Comparison of ENCODE assay signal across 15 mouse cellular contexts in the genomic region with DNA sequence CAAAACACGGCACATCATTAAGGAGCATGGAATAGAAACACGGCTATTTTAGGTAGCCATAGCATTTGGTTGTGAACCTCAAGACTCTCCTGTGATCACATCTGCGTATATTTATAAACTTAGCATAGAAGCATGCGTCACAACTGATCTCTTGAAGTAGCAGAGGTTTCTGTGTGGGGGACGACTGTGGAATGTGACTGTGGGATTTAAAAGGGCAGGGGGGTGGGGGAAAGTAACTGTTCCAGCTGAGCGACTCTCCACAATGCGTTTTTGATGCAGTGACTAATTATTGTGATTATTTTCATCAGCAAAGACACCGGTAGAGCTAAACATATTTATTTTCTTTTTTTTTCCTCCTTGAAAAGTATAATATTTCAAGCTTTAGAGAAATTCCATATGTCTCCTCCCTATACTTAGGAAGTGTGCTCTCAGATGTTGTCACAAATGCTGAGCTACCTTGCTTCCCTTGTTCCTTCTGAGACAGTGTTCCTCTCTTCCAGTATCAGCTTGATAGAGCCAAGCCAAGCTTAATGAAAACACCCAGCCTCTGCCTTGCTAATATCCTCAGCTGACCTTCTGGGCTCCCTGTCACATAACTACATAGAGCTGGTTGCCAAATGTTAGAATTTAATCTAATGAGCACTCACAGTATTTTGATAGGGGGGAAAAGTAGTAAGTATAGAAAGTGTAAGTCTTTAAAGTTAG.
A peak's percentile ranks its signal among the peaks of the same experiment; 100 is the strongest.
DNase-seq lines count a peak whose midpoint lies in the region; ATAC-seq and TF ChIP-seq lines count a peak whose summit lies in the region.
"Had no signal": no experiment of that assay in that cellular context is flagged by ENCODE, and none has a peak within 500 bp of the region (broad histone marks: within the 10 kb centered on the region; RNA-seq: fewer than 3 reads in every experiment).

No protein-coding gene starts in this region.

- DNase-seq in heart, adult 8-10 months (ENCODE audit: low spot score), result peak; percentile 31
- DNase-seq in adipocyte (ENCODE audit: low spot score), result peak; percentile 54
- peak; percentile 67 for DNase-seq in retina, embryonic 14.5 days (ENCODE audit: low spot score)
- DNase-seq in embryo, embryonic 9.5 days (ENCODE audit: extremely low spot score), result no peak
- DNase-seq: adrenal gland, postnatal 25 days; forebrain, postnatal 0 days; kidney, adult 9 months; left cerebral cortex, postnatal 4 days; liver, embryonic 13.5 days; right cerebral cortex, postnatal 4 days; thymus, postnatal 14 days had no signal

- no peaks in the 10 kb centered on the region for H3K9me3 ChIP-seq in heart, embryonic 12.5 days (replicated peaks)
- H3K9me3 ChIP-seq in hindbrain, embryonic 16.5 days (ENCODE audit: control insufficient read depth, low read length), result no peaks in the 10 kb centered on the region
- H3K9me3 ChIP-seq: liver, embryonic 13.5 days had no signal

- H3K27me3 ChIP-seq in heart, embryonic 12.5 days (replicated peaks), result no peaks in the 10 kb centered on the region
- no peaks in the 10 kb centered on the region for H3K27me3 ChIP-seq in hindbrain, embryonic 16.5 days (replicated peaks; ENCODE audit: control insufficient read depth, insufficient read depth, low read length)
- H3K27me3 ChIP-seq: CH12.LX; liver, embryonic 13.5 days had no signal

- ATAC-seq in heart, embryonic 12.5 days (ENCODE audit: insufficient number of reproducible peaks, low FRiP score), result no peak
- no peak for ATAC-seq in hindbrain, embryonic 16.5 days
- ATAC-seq: forebrain, postnatal 0 days had no signal

- no peak overlapping the region for H3K4me2 ChIP-seq in heart, embryonic 12.5 days
- H3K4me2 ChIP-seq in hindbrain, embryonic 16.5 days (ENCODE audit: low read length), result no peak overlapping the region
- H3K4me2 ChIP-seq: liver, embryonic 13.5 days had no signal

- peaks cover 20% of the 10 kb centered on the region for H3K4me1 ChIP-seq in heart, embryonic 12.5 days (replicated peaks)
- peaks cover 24% of the 10 kb centered on the region for H3K4me1 ChIP-seq in embryonic fibroblast, embryonic 13.5 days (ENCODE audit: control insufficient read depth, insufficient read depth, low read length)
- no peaks in the 10 kb centered on the region for H3K4me1 ChIP-seq in hindbrain, embryonic 16.5 days (ENCODE audit: control insufficient read depth, insufficient read depth, low read depth, low read length)
- H3K4me1 ChIP-seq: liver, embryonic 13.5 days had no signal

- TF ChIP-seq POLR2A in embryonic fibroblast, embryonic 13.5 days (IDR thresholded peaks at IDR 0.05; ENCODE audit: low read depth, low read length), result no peak

- H3K36me3 ChIP-seq in heart, embryonic 12.5 days, result no peaks in the 10 kb centered on the region
- H3K36me3 ChIP-seq in hindbrain, embryonic 16.5 days (ENCODE audit: control insufficient read depth, insufficient read depth, low read length), result no peaks in the 10 kb centered on the region
- H3K36me3 ChIP-seq: liver, embryonic 13.5 days had no signal

- WGBS in heart, embryonic 12.5 days, result 36% methylated on average over 8 of the region's 8 CpGs
- 32% methylated on average over 8 of the region's 8 CpGs for WGBS in hindbrain, embryonic 16.5 days

- no peak for TF ChIP-seq CTCF in embryonic fibroblast, embryonic 13.5 days (IDR thresholded peaks at IDR 0.05; ENCODE audit: borderline replicate concordance, insufficient read depth, low read length)

- H3K9ac ChIP-seq in heart, embryonic 12.5 days, result no peak overlapping the region
- no peak overlapping the region for H3K9ac ChIP-seq in hindbrain, embryonic 16.5 days (ENCODE audit: low read depth, low read length)
- H3K9ac ChIP-seq: forebrain, postnatal 0 days; liver, embryonic 13.5 days had no signal

- H3K27ac ChIP-seq in heart, embryonic 12.5 days (ENCODE audit: poor library complexity, severe bottlenecking), result no peak overlapping the region
- peak overlapping the region; percentile 77 for H3K27ac ChIP-seq in embryonic fibroblast, embryonic 13.5 days (ENCODE audit: insufficient read depth, low read length)
- H3K27ac ChIP-seq in hindbrain, embryonic 16.5 days (ENCODE audit: low read depth, low read length), result no peak overlapping the region
- H3K27ac ChIP-seq: liver, embryonic 13.5 days had no signal

- H3K4me3 ChIP-seq in heart, embryonic 12.5 days, result no peak overlapping the region
- H3K4me3 ChIP-seq in embryonic fibroblast, embryonic 13.5 days (ENCODE audit: insufficient read depth, low read length), result no peak overlapping the region
- H3K4me3 ChIP-seq in hindbrain, embryonic 16.5 days (ENCODE audit: low read length), result no peak overlapping the region
- H3K4me3 ChIP-seq: liver, embryonic 13.5 days had no signal
